Mouse (Mus musculus) lung, postnatal 0 days (tissue): ENCODE results near the gene Wfdc8. TPM values are rescaled to one million over a fixed set of nuclear protein-coding genes. Genes with fewer than 3 reads are reported as not detected.
"Not testable (repeated sequence)": the region's sequence is repeated elsewhere in the genome, so short reads cannot be mapped to it uniquely, and the experiment has no call there.

Experiments
- ATAC-seq: fragments of 200-750 bp; cut with Nextera tagmentation; 2 replicates; pipeline ENCODE4 v1.8.0; 2017; ENCODE audit warnings: moderate library complexity
- DNase-seq: peaks from one replicate; pipeline ENCODE4 v3.0.0-alpha.2; 2016; ENCODE audit warnings: low spot score
- H3K27ac ChIP-seq: fragments of 300-500 bp; sonication (generic); 2 replicates; pipeline ENCODE4 v1.5.1; 2014; ENCODE audit warnings: antibody characterized with exemption, mild to moderate bottlenecking, low read length, mixed read lengths
- H3K27me3 ChIP-seq: fragments of 300-500 bp; sonication (generic); replicated peaks from 2 replicates; pipeline ENCODE4 v1.6.1; 2014; ENCODE audit warnings: low read length, mixed read lengths; ENCODE audit not compliant: insufficient read depth
- H3K36me3 ChIP-seq: fragments of 300-500 bp; sonication (generic); 2 replicates; pipeline ENCODE4 v1.6.1; 2014; ENCODE audit warnings: low read length, mixed read lengths; ENCODE audit not compliant: insufficient read depth
- H3K4me1 ChIP-seq: fragments of 300-500 bp; sonication (generic); 2 replicates; pipeline ENCODE4 v1.6.1; 2014; ENCODE audit warnings: antibody characterized with exemption, low read depth, low read length, mixed read lengths; ENCODE audit not compliant: insufficient read depth
- H3K4me2 ChIP-seq: fragments of 300-500 bp; sonication (generic); replicated peaks from 2 replicates; pipeline ENCODE4 v1.6.1; 2014; ENCODE audit warnings: low read depth, mild to moderate bottlenecking, low read length, moderate library complexity, mixed read lengths
- H3K4me3 ChIP-seq: fragments of 300-500 bp; sonication (generic); 2 replicates; pipeline ENCODE4 v1.5.1; 2014; ENCODE audit warnings: low read depth, low read length
- H3K9ac ChIP-seq: fragments of 300-500 bp; sonication (generic); replicated peaks from 2 replicates; pipeline ENCODE4 v1.6.1; 2014; ENCODE audit warnings: low read depth, mild to moderate bottlenecking
- H3K9me3 ChIP-seq: fragments of 300-500 bp; sonication (generic); 2 replicates; pipeline ENCODE4 v1.6.1; 2016; ENCODE audit warnings: low read length, mixed read lengths
- CTCF ChIP-seq: IDR thresholded peaks from 2 replicates; pipeline ENCODE4 v1.5.1; 2016; ENCODE audit warnings: antibody characterized with exemption, mild to moderate bottlenecking
- EP300 ChIP-seq: IDR thresholded peaks from 2 replicates; pipeline ENCODE4 v1.6.1; 2016; ENCODE audit warnings: antibody characterized with exemption, mild to moderate bottlenecking, control low read depth
- WGBS: fragments of 180-500 bp; shearing (Covaris S2); extraction: QIAGEN DNeasy Blood & Tissue Kit; methylation state at CpG from one replicate; pipeline ENCODE4 v1.1.7; 2014; 5-methylcytosine and 5-hydroxymethylcytosine counted together
- polyA plus RNA-seq: library from polyadenylated mRNA; unstranded; fragments of >200 nt; fragmentation: Nextera tagmentation; extraction: Ambion mirVana; gene quantifications from 2 replicates; pipeline ENCODE4 v1.2.1, GENCODE M21; 2015

Gene Wfdc8
- 0.36 and 0.43 TPM in 2 replicates for polyA plus RNA-seq

- WGBS: 44% methylated on average over 8 of the region's 8 CpGs
- not testable (repeated sequence) for H3K9ac ChIP-seq, H3K9me3 ChIP-seq, H3K36me3 ChIP-seq, H3K4me2 ChIP-seq, H3K27me3 ChIP-seq, DNase-seq, H3K27ac ChIP-seq, H3K4me3 ChIP-seq, H3K4me1 ChIP-seq, ATAC-seq
Observed at GRCm38 (mm10) chr2:164613471-164613870, at the start of gene Wfdc8, which contains the start of gene Wfdc6b. Gene Wfdc8, minus strand, starts transcription at chr2:164613626. Gene Wfdc6b, plus strand, starts transcription at chr2:164613522.

- ATAC-seq: no peak
- H3K4me3 ChIP-seq: no peak within 1 kb of the TSS
- H3K27me3 ChIP-seq: no peaks in the 10 kb centered on the region
- no peak within 1 kb of the TSS for H3K9ac ChIP-seq
- DNase-seq: no peak
- no peaks in the 10 kb centered on the region for H3K4me1 ChIP-seq
- 80% methylated on average over 9 of the region's 9 CpGs for WGBS
- no peaks in the 10 kb centered on the region for H3K36me3 ChIP-seq
- TF ChIP-seq CTCF: no peak
- no peak for TF ChIP-seq EP300
- H3K4me2 ChIP-seq: no peak within 1 kb of the TSS
- no peaks in the 10 kb centered on the region for H3K9me3 ChIP-seq
- no peak within 1 kb of the TSS for H3K27ac ChIP-seq
Observed at GRCm38 (mm10) chr2:164656483-164656882, 43.1 kb upstream of the Wfdc8 start, which contains the start of gene Wfdc9. Gene Wfdc9, minus strand, starts transcription at chr2:164656583.

GRCm38 (mm10) chr2:164655858-164656257 lies 42.4 kb upstream of the Wfdc8 start, which contains the start of gene Wfdc10:
Gene Wfdc10, plus strand, starts transcription at chr2:164656046.
- Histone ChIP-seq H3K4me1 (no peaks in the 10 kb centered on the region), H3K9ac (no peak within 1 kb of the TSS)

GRCm38 (mm10) chr2:164641881-164642673 lies 28.7 kb upstream of the Wfdc8 start:
- Histone ChIP-seq H3K4me2 (no peak overlapping the region), H3K27me3 (no peaks in the 10 kb centered on the region), H3K4me1 (no peaks in the 10 kb centered on the region), H3K36me3 (no peaks in the 10 kb centered on the region), H3K4me3 (no peak overlapping the region), H3K9ac (no peak overlapping the region), H3K9me3 (no peaks in the 10 kb centered on the region), H3K27ac (no peak overlapping the region)
- 54% methylated on average over 13 of the region's 13 CpGs for WGBS
- TF ChIP-seq CTCF (no peak), EP300 (no peak)
- DNase-seq (no peak), ATAC-seq (no peak)

More at GRCm38 (mm10) chr2:164655858-164656257, 42.4 kb upstream of the Wfdc8 start, which contains the start of gene Wfdc10:
- no peak within 1 kb of the TSS for H3K27ac ChIP-seq
- H3K27me3 ChIP-seq: no peaks in the 10 kb centered on the region
- DNase-seq (peak; percentile 59), ATAC-seq (no peak)
- no peaks in the 10 kb centered on the region for H3K36me3 ChIP-seq
- no peaks in the 10 kb centered on the region for H3K9me3 ChIP-seq
- no peak within 1 kb of the TSS for H3K4me2 ChIP-seq
- no peak within 1 kb of the TSS for H3K4me3 ChIP-seq
- 12% methylated on average over 11 of the region's 11 CpGs for WGBS
- TF ChIP-seq CTCF: peak; percentile 86
- no peak for TF ChIP-seq EP300

GRCm38 (mm10) chr2:164641129-164641528 lies 27.7 kb upstream of the Wfdc8 start:
- Histone ChIP-seq H3K4me3 (no peak overlapping the region), H3K36me3 (no peaks in the 10 kb centered on the region), H3K9ac (no peak overlapping the region), H3K27me3 (no peaks in the 10 kb centered on the region), H3K27ac (no peak overlapping the region), H3K4me1 (no peaks in the 10 kb centered on the region), H3K9me3 (no peaks in the 10 kb centered on the region), H3K4me2 (no peak overlapping the region)
- TF ChIP-seq CTCF (no peak), EP300 (no peak)
- 64% methylated on average over 7 of the region's 7 CpGs for WGBS
- peak; percentile 13 for DNase-seq
- ATAC-seq: no peak

- ATAC-seq (no peak), DNase-seq (no peak)
- Histone ChIP-seq H3K4me1 (no peaks in the 10 kb centered on the region), H3K9ac (no peak within 1 kb of the TSS), H3K36me3 (no peaks in the 10 kb centered on the region), H3K4me3 (no peak within 1 kb of the TSS), H3K27me3 (no peaks in the 10 kb centered on the region), H3K9me3 (no peaks in the 10 kb centered on the region), H3K4me2 (no peak within 1 kb of the TSS), H3K27ac (no peak within 1 kb of the TSS)
- TF ChIP-seq CTCF (no peak), EP300 (no peak)
- 69% methylated on average over 3 of the region's 3 CpGs for WGBS
Observed at GRCm38 (mm10) chr2:164638696-164639095, 25.3 kb upstream of the Wfdc8 start, which contains the start of gene Wfdc16. Gene Wfdc16, minus strand, starts transcription at chr2:164638796.
